Mouse (Mus musculus) midbrain, embryonic 11.5 days (tissue): ENCODE measurements around the gene Negr1. TPM values are rescaled to one million over a fixed set of nuclear protein-coding genes. Genes with fewer than 3 reads are reported as not detected.

Experiments used
- ATAC-seq: fragments of 200-750 bp; cut with Nextera tagmentation; 2 replicates; pipeline ENCODE4 v1.8.0; 2017; ENCODE audit warnings: moderate TSS enrichment, moderate library complexity; ENCODE audit not compliant: low FRiP score
- DNase-seq: peaks from one replicate; pipeline ENCODE4 v3.0.0; 2015; ENCODE audit warnings: low spot score; ENCODE audit errors: missing footprints
- H3K27ac ChIP-seq: fragments of 300-500 bp; sonication (generic); 2 replicates; pipeline ENCODE4 v1.5.1; 2014; ENCODE audit warnings: low read depth, low read length
- H3K27me3 ChIP-seq: fragments of 300-500 bp; sonication (generic); 2 replicates; pipeline ENCODE4 v1.6.1; 2014; ENCODE audit warnings: mild to moderate bottlenecking, low read length, moderate library complexity, mixed read lengths; ENCODE audit not compliant: control insufficient read depth, insufficient read depth
- H3K36me3 ChIP-seq: fragments of 300-500 bp; sonication (generic); 2 replicates; pipeline ENCODE4 v1.6.1; 2014; ENCODE audit warnings: mild to moderate bottlenecking, low read length, moderate library complexity, mixed read lengths; ENCODE audit not compliant: control insufficient read depth, insufficient read depth
- H3K4me1 ChIP-seq: fragments of 300-500 bp; sonication (generic); 2 replicates; pipeline ENCODE4 v1.6.1; 2014; ENCODE audit warnings: low read length; ENCODE audit not compliant: control insufficient read depth, insufficient read depth
- H3K4me2 ChIP-seq: fragments of 300-500 bp; sonication (generic); 2 replicates; pipeline ENCODE4 v1.6.1; 2014; ENCODE audit warnings: mild to moderate bottlenecking, moderate library complexity
- H3K4me3 ChIP-seq: fragments of 300-500 bp; sonication (generic); 2 replicates; pipeline ENCODE4 v1.5.1; 2014; ENCODE audit warnings: low read depth, low read length
- H3K9ac ChIP-seq: fragments of 300-500 bp; sonication (generic); 2 replicates; pipeline ENCODE4 v1.6.1; 2014; ENCODE audit warnings: low read length
- H3K9me3 ChIP-seq: fragments of 300-500 bp; sonication (generic); 2 replicates; pipeline ENCODE4 v1.6.1; 2016; ENCODE audit warnings: low read length; ENCODE audit not compliant: control insufficient read depth
- WGBS: fragments of 180-500 bp; shearing (Covaris S2); extraction: QIAGEN DNeasy Blood & Tissue Kit; methylation state at CpG from one replicate; pipeline ENCODE4 v1.1.7; 2014; 5-methylcytosine and 5-hydroxymethylcytosine counted together
- polyA plus RNA-seq: library from polyadenylated mRNA; unstranded; fragments of >200 nt; fragmentation: Nextera tagmentation; extraction: Ambion mirVana; gene quantifications from 2 replicates; pipeline ENCODE4 v1.2.1, GENCODE M21; 2014

Negr1 gene
- polyA plus RNA-seq, 1 experiment from 2014 or later, result 4.4 TPM

- no peak for DNase-seq
- Histone ChIP-seq H3K27ac (no peak overlapping the region), H3K4me3 (no peak overlapping the region), H3K9me3 (no peaks in the 10 kb centered on the region), H3K4me2 (no peak overlapping the region), H3K4me1 (peaks cover 11% of the 10 kb centered on the region), H3K27me3 (no peaks in the 10 kb centered on the region), H3K36me3 (no peaks in the 10 kb centered on the region), H3K9ac (no peak overlapping the region)
- ATAC-seq, result peak; percentile 59
- 57% methylated on average over 3 of the region's 3 CpGs for WGBS
These were observed 308.8 kb downstream of the Negr1 start for GRCm38 (mm10) chr3:156870239-156870921.

DNA sequence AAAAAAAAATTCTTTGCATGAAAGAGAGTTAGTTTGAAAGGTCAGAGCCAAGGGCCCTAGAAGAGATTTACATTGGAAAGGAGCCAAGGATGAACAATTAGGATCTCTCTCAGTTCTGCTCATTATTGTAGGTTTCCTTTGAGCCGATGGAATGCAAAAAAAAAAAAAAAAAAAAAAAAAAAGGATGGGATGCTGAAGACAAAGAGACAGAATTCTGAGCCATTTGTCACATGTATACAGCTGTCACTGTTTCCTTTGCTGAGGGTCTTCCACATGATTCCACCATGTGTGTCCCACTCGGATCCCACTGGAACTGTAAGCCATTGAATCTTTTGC lies 309.3 kb downstream of the Negr1 start:
- WGBS, result 37% methylated on average over 2 of the region's 2 CpGs
- Histone ChIP-seq H3K27me3 (no peaks in the 10 kb centered on the region), H3K4me3 (no peak overlapping the region), H3K4me1 (peaks cover 11% of the 10 kb centered on the region), H3K9me3 (no peaks in the 10 kb centered on the region), H3K4me2 (no peak overlapping the region), H3K36me3 (no peaks in the 10 kb centered on the region), H3K9ac (no peak overlapping the region), H3K27ac (0 out of 2 replicates have a peak overlapping the region, but pooled peaks have one; percentile 40)
- peak; percentile 65 for ATAC-seq
- DNase-seq, result no peak

GRCm38 (mm10) chr3:156871641-156872196 lies 310.1 kb downstream of the Negr1 start:
- H3K36me3 ChIP-seq, result no peaks in the 10 kb centered on the region
- H3K9me3 ChIP-seq, result no peaks in the 10 kb centered on the region
- H3K4me1 ChIP-seq, result peaks cover 11% of the 10 kb centered on the region
- no peak for DNase-seq
- H3K27ac ChIP-seq, result no peak overlapping the region
- H3K9ac ChIP-seq, result no peak overlapping the region
- no peak overlapping the region for H3K4me3 ChIP-seq
- H3K27me3 ChIP-seq, result no peaks in the 10 kb centered on the region
- H3K4me2 ChIP-seq, result no peak overlapping the region
- 77% methylated on average over 6 of the region's 6 CpGs for WGBS
- ATAC-seq, result peak; percentile 49

DNA sequence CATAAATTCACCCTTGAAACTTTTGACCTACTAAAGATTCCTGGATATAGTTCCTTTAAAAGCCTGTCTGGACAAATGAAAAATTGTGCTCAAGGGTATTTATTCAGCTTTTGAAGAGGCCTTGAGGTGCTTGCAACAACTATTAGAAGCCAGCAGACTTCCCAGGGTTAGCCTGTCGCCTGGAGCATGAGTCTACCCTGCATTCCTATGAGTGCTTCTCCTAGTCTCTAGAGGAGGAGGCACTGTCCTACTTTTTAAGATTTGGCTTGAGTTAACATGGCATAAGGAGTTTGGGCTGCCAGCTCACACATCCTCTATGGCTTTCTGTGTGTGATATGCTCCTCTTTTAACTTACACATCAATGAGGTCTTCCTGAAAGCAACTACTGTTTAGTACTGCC lies 315.0 kb downstream of the Negr1 start:
- Histone ChIP-seq H3K4me3 (no peak overlapping the region), H3K4me1 (peaks cover 3% of the 10 kb centered on the region; the same call in 1 of the 2 replicates), H3K36me3 (no peaks in the 10 kb centered on the region), H3K27ac (no peak overlapping the region), H3K27me3 (no peaks in the 10 kb centered on the region), H3K9ac (no peak overlapping the region), H3K4me2 (no peak overlapping the region), H3K9me3 (no peaks in the 10 kb centered on the region)
- no peak for DNase-seq
- no peak for ATAC-seq
- WGBS, result 78% methylated on average over 1 of the region's 1 CpGs

DNA sequence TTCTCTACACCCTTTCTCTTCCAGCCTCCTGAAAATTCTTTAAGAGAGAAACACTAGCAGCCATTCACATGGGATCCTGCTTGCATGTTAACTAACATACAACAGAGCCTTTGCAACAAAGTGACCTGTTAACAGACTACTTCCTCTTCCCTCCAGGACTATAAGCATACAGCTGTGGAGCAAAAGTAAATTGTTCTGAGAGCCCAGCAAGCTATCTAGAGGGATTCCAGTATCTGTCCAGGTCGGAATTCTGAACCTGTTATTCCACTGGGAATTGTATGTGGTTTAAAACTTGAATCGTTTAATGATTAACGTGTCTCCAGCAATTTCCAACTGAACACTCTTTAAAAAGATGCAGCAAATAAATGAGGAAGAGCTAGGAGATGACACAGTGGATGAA lies 320.5 kb downstream of the Negr1 start:
- Histone ChIP-seq H3K9ac (no peak overlapping the region), H3K36me3 (no peaks in the 10 kb centered on the region), H3K27ac (no peak overlapping the region), H3K4me1 (peaks cover 3% of the 10 kb centered on the region; the same call in 1 of the 2 replicates), H3K4me3 (no peak overlapping the region), H3K27me3 (no peaks in the 10 kb centered on the region), H3K9me3 (no peaks in the 10 kb centered on the region), H3K4me2 (no peak overlapping the region)
- ATAC-seq (no peak), DNase-seq (no peak)
- 84% methylated on average over 3 of the region's 3 CpGs for WGBS

DNA sequence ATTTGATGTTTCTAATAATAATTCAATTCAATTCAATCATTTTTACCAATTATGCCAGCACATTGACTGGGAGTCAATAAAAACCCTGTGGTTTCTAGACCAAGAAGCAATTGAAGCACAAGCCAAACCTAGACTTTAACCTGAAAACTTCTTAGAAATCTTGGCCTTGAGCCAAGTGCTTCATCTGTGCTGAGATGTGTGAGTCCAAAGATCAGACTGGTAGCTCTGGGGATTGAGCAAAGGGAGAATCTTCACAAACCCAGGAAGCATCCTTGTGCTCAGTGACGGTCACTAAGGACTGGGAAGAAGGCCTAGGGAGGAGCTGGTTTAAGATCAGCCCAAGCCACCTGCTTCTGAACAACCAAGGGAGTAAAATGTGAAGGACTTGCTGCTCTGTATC lies 322.3 kb downstream of the Negr1 start:
- H3K27ac ChIP-seq, result no peak overlapping the region
- 92% methylated on average over 1 of the region's 1 CpGs for WGBS
- H3K9ac ChIP-seq, result no peak overlapping the region
- H3K4me3 ChIP-seq, result no peak overlapping the region
- no peaks in the 10 kb centered on the region for H3K27me3 ChIP-seq
- no peak overlapping the region for H3K4me2 ChIP-seq
- peaks cover 3% of the 10 kb centered on the region; the same call in 1 of the 2 replicates for H3K4me1 ChIP-seq
- ATAC-seq, result no peak
- no peaks in the 10 kb centered on the region for H3K9me3 ChIP-seq
- no peaks in the 10 kb centered on the region for H3K36me3 ChIP-seq
- DNase-seq, result no peak

- no peak overlapping the region for H3K27ac ChIP-seq
These were observed 324.1 kb downstream of the Negr1 start for GRCm38 (mm10) chr3:156885689-156886088.

GRCm38 (mm10) chr3:156886915-156887314 lies 325.3 kb downstream of the Negr1 start:
- Histone ChIP-seq H3K9me3 (no peaks in the 10 kb centered on the region), H3K4me3 (no peak overlapping the region), H3K27ac (no peak overlapping the region), H3K27me3 (no peaks in the 10 kb centered on the region), H3K36me3 (no peaks in the 10 kb centered on the region), H3K4me2 (no peak overlapping the region), H3K4me1 (no peaks in the 10 kb centered on the region), H3K9ac (no peak overlapping the region)
- DNase-seq, result no peak
- ATAC-seq, result no peak
- 92% methylated on average over 3 of the region's 3 CpGs for WGBS

More at GRCm38 (mm10) chr3:156885689-156886088, 324.1 kb downstream of the Negr1 start:
- Histone ChIP-seq H3K9me3 (no peaks in the 10 kb centered on the region), H3K27me3 (no peaks in the 10 kb centered on the region), H3K9ac (no peak overlapping the region), H3K4me2 (no peak overlapping the region), H3K4me3 (no peak overlapping the region), H3K36me3 (no peaks in the 10 kb centered on the region), H3K4me1 (peaks cover 3% of the 10 kb centered on the region; the same call in 1 of the 2 replicates)
- WGBS, result 95% methylated on average over 1 of the region's 1 CpGs
- no peak for ATAC-seq
- DNase-seq, result no peak

DNA sequence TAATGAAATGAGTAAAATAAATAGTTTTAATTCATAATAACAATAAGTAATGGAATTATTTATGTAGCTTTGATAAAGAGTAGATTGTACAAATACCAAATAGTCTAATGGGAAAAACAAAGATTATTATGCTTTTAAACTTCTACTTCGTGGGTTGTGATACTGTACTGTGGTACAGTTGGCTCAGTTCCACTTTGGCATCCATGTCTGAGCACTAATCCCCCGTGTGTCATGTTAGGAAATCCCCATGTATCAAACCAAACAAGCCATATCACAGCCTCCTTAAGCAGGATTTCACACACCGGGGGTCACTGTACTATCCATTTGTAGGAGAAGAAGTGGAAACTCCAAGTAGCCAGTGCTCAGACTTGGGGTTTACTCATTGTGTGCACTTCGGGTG lies 329.4 kb downstream of the Negr1 start:
- Histone ChIP-seq H3K27ac (no peak overlapping the region), H3K4me3 (no peak overlapping the region), H3K4me1 (no peaks in the 10 kb centered on the region), H3K4me2 (no peak overlapping the region), H3K9me3 (no peaks in the 10 kb centered on the region), H3K27me3 (no peaks in the 10 kb centered on the region), H3K36me3 (no peaks in the 10 kb centered on the region), H3K9ac (no peak overlapping the region)
- DNase-seq (no peak), ATAC-seq (no peak)
- 87% methylated on average over 4 of the region's 4 CpGs for WGBS
